Mouse (Mus musculus): ENCODE results near the gene Prrt1. TPM values are rescaled to one million over a fixed set of nuclear protein-coding genes. Genes with fewer than 3 reads are reported as not detected.

The Prrt1 gene
- total and polyA plus RNA-seq, 3 experiments, result not detected

DNA sequence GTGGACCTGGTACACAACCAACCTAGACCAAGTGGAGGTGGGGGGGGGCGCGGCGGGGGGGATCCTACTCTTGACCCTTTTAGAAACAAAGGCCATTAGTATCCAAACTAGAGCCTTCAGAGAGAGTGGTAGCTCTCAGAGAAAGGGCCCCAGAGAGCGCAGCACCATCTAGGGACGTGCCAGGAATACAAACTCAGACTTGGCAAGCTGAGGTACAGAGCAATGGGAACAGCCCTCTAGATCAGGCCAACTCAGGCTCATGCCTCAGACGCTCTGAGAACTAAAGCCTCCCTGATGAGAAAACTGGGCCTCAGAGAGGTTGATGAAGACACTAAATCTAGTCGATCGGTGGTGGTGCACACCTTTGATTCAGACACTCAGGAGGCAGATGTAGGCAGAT is 44.2 kb upstream of the Prrt1 start:
- DNase-seq (ENCODE audit: extremely low read depth), result no peak
- TF ChIP-seq UBTF (IDR thresholded peaks at IDR 0.05; ENCODE audit: low read depth, low read length), result no peak
- no peak for TF ChIP-seq USF1 (IDR thresholded peaks at IDR 0.05; ENCODE audit: low read depth, low read length)
- no peak for TF ChIP-seq JUN (IDR thresholded peaks at IDR 0.05; ENCODE audit: insufficient read depth, low read depth, low read length)
- no peak for TF ChIP-seq CHD2 (IDR thresholded peaks at IDR 0.05; ENCODE audit: low read length)
- no peak for TF ChIP-seq ETS1 (conservative IDR thresholded peaks at IDR 0.05; ENCODE audit: low read depth, low read length)
- no peak for TF ChIP-seq KAT2A (IDR thresholded peaks at IDR 0.05; ENCODE audit: insufficient replicate concordance, low read length)
- no peak for TF ChIP-seq MAFK (IDR thresholded peaks at IDR 0.05; ENCODE audit: insufficient replicate concordance, low read length)
- no peak for TF ChIP-seq TBP (conservative IDR thresholded peaks at IDR 0.05; ENCODE audit: low read depth, low read length)
- TF ChIP-seq TCF12 (IDR thresholded peaks at IDR 0.05; ENCODE audit: low read depth, low read length), result no peak
- TF ChIP-seq CTCF (conservative IDR thresholded peaks at IDR 0.05 in 1 of 2, IDR thresholded peaks at IDR 0.05 in 1 of 2; ENCODE audit: low read depth in 2 of 2, low read length in 2 of 2), result no peak
- TF ChIP-seq GABPA (IDR thresholded peaks at IDR 0.05; ENCODE audit: insufficient replicate concordance, low read depth, low read length), result no peak
- TF ChIP-seq MEF2A (IDR thresholded peaks at IDR 0.05; ENCODE audit: borderline replicate concordance, low read depth, low read length), result no peak
- no peak for TF ChIP-seq RAD21 (IDR thresholded peaks at IDR 0.05; ENCODE audit: low read depth, low read length)
- no peak for TF ChIP-seq EP300 (IDR thresholded peaks at IDR 0.05; ENCODE audit: low read length)
- TF ChIP-seq ELF1 (IDR thresholded peaks at IDR 0.05; ENCODE audit: low read depth, low read length), result no peak
- TF ChIP-seq NELFE (IDR thresholded peaks at IDR 0.05; ENCODE audit: low read depth, low read length), result no peak
- no peak for TF ChIP-seq HCFC1 (IDR thresholded peaks at IDR 0.05; ENCODE audit: low read depth, low read length)
- TF ChIP-seq MYC (IDR thresholded peaks at IDR 0.05; ENCODE audit: low read depth, low read length), result no peak
- TF ChIP-seq ZNF384 (IDR thresholded peaks at IDR 0.05; ENCODE audit: low read depth, low read length), result no peak
- no peak for TF ChIP-seq RCOR1 (conservative IDR thresholded peaks at IDR 0.05; ENCODE audit: low read depth, low read length)
- in situ Hi-C loops (cut with MboI; ENCODE audit: low pct_ligation_motif_present, low pct_unique_long_range_greater_than_20kb, low sequenced_read_pairs) (no loop called here), dilution Hi-C loops (cut with MboI; ENCODE audit: extremely low pct_ligation_motif_present, extremely low pct_unique_long_range_greater_than_20kb, low sequenced_read_pairs) (no loop called here)
- H3K9ac ChIP-seq (ENCODE audit: insufficient read depth, low read depth), result no peak overlapping the region
- no peaks in the 10 kb centered on the region; the same call in 1 of the 2 replicates for H3K79me2 ChIP-seq (replicated peaks; ENCODE audit: control insufficient read depth, extremely low read depth, insufficient read depth, poor library complexity, severe bottlenecking)
- no peak overlapping the region for H3K4me3 ChIP-seq (replicated peaks in 1 of 3; ENCODE audit: low read depth in 2 of 3, low read length in 2 of 3, poor library complexity in 1 of 3)
- peaks cover 0 to 15% of the 10 kb centered on the region in 2 experiments; a peak in 2 of 4 replicates for H3K4me1 ChIP-seq (ENCODE audit: control insufficient read depth in 1 of 2, insufficient read depth in 2 of 2)
- no peak overlapping the region for H3K27ac ChIP-seq (ENCODE audit: insufficient read depth, low read depth)
- H3K9me3 ChIP-seq (replicated peaks; ENCODE audit: low read length), result no peaks in the 10 kb centered on the region
- H3K27me3 ChIP-seq (replicated peaks), result peaks cover 6% of the 10 kb centered on the region
- no peak overlapping the region for H3K4me2 ChIP-seq (ENCODE audit: insufficient read depth, low read depth, poor library complexity, severe bottlenecking)
- H3K36me3 ChIP-seq (replicated peaks in 1 of 2; ENCODE audit: control insufficient read depth in 1 of 2, insufficient read depth in 1 of 2, low read length in 1 of 2), result no peaks in the 10 kb centered on the region
